Mouse (Mus musculus) NIH3T3 (cell line): Measurements from ENCODE around the gene Rho.

ENCODE experiments used
- DNase-seq: peaks from one replicate; pipeline ENCODE4 v3.0.0-alpha.2; 2012; ENCODE audit warnings: low read depth

The Rho gene

DNA sequence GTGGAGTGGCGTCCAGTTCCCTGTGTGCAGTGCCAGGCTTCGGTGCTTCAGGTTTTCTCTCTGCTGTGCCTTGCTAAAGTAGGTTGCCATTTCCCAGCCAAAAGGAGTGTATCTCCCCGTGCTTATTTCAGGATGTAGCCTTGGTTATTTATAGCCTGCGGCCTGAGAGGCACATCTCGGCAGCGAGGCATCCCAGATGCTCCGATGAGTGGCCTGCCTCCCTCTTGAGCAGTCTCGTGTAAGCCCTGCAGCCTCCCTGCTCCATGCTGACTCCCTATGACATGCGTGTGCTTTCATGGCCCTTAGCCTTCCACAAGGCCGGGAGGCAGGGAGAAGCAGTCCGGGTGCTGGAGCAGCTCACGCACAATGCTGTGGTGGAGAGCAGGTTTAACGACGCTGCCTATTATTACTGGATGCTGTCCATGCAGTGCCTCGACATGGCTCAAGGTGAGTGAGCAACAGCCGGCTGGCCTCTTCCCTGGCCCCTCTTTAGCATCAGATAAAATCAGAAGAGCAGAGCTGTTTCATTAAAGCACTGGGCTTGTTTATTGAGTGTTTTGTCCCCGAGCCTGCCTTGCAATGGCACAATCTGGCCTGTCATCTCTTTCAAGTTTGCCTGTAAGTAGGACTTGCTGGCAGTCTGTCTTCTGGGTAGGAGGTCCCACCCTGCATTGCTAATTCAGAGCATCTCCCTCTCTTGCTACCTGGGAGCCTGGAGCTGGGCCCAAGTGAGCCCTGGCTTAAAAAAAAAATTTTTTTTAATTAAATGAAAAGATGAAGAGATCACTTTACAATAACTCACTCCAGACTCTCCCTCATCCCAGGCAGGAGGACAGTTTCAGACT, 15.7 kb upstream of the Rho start:
- no peak for DNase-seq

DNA sequence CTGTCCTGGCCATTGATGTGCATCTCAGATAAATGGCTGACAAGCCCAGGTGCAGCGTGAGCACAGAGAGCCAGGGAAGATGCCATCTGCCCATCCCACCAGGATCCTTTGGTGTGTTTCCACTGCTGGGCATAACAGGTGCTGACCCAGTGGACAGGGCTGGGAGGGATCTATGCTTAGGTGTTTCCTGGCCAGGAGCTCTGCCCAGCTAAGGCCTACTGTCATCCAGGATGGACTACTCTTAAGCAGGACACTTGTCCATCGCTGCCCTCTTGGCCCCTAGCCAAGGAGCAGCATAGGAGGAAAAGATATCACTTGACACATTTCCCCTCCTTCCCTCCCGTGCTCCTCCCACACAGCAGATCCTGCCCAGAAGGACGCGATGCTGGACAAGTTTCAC, 14.9 kb upstream of the Rho start:
- DNase-seq = no peak

DNA sequence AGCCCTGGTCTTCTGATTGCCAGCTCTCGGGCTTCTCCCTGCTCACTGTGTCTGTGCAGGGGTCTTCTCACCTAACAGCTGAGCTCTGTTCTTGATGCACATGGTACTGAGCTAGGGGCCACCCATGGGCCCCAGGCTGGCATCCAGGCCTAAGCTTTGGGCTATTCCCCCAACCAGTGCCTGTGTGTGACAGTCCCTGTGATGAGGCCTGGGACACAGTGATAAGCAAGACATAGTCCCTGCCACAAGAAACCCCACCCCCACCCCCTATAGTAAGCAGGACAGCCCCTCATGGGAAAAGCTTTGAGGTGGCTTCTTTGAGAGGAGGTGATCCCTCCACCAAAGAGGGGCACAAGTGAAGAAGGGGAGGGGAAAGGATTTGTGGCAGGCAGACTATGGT, 12.9 kb upstream of the Rho start:
- DNase-seq = no peak

DNA sequence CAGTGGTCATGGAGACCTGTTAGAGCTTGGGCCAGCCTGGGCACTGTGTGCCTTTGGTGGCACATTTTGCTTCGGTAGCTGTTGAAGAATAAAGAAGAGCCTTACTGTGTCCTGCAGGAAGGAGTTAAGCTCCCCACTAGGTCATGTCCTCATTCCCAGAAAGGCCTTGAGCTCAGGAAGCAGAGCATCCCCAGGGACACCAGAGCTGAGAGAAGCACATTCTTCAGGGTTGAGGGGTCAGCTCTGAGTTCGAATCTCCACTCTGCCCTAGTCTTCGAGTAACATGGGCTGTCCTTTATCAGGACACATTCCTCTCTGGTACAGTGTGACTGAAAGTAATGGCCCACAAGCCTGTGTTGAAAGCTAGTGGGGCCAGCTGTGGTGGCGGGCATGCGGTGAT, 11.7 kb upstream of the Rho start:
- no peak for DNase-seq

DNA sequence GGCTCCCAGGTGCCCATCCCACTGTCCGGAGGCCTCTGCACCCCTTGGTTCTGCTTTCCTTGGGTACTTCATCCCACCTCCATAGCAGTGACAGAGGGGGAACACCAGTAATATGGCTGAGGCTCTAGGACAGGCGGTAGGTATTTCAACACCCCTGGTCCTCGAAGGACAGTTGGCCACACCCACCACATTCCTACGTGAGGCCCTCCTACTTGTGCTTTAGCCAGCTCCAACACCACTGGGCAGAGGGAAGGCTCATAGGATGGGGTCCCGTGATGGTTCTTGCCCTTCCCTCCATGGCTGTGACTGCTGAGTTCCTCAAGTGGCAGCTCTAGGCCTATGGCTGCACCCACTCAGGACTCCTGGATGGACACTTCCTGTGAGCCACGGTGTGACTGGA, 6.7 kb upstream of the Rho start:
- peak; percentile 40 for DNase-seq

DNA sequence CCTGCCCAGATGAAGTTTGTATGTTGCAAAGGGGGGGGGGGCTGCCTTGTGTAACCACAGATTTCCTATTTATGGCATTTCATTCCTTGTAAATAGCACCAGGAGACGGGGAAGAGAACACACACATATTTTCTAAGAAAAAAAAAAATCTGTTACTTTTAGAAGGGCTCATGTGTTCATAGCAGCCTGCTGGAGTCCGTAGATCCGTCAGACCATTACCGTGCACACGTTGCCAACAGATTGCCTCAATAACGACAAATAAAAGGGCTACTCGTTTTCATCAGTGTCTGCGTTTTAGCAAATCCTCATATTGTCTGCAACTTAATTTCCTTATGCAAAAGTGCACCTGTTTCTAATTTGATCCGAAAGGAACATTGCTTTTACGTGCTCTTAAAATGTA, 5.1 kb upstream of the Rho start:
- DNase-seq = no peak

DNA sequence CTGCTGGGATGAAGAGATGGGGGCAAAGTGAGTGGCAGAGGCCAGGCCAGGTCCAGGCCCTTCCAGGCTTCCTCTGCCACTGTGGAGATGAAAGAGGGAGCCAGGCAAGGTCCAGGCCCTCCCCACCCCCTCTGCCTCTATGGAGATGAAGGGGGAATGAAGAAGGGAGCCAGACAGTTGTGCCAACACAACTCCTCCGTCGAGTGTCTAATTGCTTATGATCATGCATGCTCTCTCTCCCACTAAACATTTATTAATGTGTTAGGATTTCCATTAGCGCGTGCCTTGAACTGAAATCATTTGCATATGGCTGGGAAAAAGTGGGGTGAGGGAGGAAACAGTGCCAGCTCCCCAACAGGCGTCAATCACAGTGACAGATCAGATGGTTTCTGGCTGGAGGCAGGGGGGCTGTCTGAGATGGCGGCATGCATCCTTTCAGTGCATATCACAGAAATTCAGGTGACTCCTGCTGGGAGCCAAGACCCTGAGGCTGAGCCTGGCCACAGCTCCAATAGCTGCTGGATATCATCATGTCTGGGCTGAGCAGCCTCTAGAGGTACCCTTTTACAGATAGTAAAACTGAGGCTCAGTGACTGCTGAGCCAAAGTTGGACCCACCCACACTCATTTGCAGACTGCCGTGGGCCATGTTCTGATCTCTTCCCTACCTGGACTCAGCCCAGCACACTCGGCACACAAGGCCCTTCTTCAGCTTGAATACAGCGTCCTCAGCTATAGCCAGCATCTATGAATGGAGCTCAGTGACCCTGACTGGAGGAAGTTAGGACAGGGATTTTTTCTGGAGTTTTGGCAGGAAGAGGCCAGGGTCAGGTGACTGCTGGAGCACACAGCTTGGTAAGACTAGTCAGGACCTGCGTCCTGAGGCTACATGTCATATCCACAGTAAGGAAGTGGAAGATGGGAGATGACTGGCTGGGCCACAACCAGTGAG, 4.0 kb upstream of the Rho start:
- DNase-seq = no peak

DNA sequence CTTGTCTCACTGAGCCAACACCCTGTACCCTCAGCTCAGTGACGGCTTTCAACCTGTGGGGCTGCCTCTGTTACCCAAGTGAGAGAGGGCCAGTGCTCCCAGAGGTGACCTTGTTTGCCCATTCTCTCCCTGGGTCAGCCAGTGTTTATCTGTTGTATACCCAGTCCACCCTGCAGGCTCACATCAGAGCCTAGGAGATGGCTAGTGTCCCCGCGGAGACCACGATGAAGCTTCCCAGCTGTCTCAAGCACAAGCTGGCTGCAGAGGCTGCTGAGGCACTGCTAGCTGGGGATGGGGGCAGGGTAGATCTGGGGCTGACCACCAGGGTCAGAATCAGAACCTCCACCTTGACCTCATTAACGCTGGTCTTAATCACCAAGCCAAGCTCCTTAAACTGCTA, 1.5 kb upstream of the Rho start:
- DNase-seq = no peak

DNA sequence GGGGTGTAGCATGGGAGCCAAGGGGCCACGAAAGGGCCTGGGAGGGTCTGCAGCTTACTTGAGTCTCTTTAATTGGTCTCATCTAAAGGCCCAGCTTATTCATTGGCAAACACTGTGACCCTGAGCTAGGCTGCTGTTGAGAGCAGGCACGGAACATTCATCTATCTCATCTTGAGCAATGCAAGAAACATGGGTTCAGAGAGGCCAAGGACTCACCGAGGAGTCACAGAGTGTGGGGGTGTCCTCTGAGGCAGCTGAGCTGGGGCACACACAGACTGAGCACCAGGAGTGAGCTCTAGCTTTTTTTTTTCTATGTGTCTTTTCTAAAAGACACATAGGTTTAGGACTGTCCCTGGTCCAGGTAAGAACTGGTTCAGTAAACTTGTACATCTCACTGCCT, 843 bp downstream of the Rho start:
- peak; percentile 25 for DNase-seq

DNA sequence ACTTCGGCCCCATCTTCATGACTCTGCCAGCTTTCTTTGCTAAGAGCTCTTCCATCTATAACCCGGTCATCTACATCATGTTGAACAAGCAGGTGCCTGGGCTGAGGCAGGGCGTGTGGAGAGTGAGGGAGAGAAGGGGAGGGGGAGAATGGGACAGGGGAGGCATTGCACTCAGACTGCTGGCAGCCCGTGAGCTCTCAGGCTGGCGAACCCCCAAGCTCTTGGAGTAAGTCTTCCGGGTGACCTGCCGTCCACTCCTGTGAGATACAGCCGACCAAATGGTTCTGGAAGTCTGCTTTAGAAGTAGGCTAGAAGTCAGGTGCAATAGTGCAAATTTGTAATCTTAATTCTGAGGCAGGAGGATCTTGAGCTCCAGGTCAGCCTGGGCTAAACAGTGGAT, 4.0 kb downstream of the Rho start:
- DNase-seq = no peak

DNA sequence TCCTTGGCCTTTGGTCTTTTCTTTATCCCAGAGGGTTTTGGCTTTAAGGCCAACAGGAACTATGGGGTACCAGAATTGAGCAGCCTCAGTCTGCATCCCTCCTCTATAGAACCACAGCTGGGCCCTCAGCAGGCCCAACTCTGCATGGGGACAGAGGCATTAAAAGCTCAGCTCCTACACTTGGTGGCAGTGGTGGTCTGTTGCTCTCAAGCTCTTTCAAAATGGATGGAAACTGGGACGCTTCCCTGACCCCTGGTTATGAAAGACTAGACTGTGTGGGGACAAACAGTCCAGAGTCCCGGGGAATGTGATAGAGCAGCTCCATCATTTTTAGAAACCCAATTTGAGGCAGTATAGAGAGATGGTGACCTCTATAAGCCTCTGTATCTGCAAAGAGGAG, 6.5 kb downstream of the Rho start:
- DNase-seq = no peak

DNA sequence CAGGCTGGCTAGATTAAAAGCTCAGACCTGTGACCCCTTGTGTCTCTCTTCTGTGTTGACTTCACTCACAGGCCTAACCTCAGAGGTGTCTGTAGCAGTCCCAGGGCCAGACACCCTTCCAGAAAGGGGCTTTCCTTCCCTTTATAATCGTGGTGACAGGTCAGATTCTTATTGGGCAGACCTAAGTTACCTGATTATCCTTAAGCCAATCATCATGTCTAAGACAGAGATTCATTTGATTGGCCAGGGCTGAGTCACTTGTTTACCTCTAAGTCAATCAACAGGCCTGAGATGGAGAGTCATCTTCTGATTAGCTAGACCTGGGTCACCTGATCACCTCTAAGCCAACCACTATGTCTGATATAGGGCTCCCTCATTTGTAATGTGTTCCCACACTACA, 7.2 kb downstream of the Rho start:
- no peak for DNase-seq

DNA sequence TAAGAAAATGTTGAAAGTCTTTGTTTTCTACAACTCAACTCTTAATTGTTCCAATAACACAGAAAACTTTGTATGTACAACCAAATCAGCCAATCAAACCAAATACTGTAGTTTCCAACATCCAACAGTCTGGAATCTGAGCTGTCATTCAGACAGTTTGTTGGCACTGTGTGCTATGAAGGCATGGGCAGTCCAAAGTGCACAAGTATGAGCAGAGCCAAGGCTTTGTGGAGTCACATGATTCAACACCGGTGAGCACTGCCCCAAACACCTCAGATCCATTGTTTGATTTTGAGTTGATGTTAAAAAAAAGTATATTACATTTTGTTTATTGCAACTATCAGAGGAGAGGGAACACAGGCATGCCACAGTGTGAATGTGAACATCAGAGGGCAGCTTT, 9.1 kb downstream of the Rho start:
- peak; percentile 34 for DNase-seq

DNA sequence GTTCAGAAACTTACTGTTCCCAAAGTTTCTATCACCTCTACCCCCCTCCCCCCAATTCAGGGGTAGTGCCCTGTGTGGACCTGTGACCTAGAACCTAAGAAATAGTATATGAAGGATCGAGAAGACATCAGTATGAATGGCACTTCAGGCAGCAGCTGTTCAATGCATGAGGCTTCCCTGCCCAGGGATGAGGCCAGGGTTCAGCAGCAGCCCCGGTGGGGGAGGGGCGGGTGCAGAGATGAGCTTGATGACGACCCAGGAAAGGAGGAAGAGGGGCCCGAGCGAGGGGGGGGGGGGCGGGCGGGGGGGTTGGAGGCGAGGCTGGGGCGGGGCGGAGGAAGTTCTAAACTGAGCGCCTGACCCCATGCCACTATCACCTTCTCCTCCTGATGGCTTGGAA, 9.6 kb downstream of the Rho start:
- DNase-seq = no peak

DNA sequence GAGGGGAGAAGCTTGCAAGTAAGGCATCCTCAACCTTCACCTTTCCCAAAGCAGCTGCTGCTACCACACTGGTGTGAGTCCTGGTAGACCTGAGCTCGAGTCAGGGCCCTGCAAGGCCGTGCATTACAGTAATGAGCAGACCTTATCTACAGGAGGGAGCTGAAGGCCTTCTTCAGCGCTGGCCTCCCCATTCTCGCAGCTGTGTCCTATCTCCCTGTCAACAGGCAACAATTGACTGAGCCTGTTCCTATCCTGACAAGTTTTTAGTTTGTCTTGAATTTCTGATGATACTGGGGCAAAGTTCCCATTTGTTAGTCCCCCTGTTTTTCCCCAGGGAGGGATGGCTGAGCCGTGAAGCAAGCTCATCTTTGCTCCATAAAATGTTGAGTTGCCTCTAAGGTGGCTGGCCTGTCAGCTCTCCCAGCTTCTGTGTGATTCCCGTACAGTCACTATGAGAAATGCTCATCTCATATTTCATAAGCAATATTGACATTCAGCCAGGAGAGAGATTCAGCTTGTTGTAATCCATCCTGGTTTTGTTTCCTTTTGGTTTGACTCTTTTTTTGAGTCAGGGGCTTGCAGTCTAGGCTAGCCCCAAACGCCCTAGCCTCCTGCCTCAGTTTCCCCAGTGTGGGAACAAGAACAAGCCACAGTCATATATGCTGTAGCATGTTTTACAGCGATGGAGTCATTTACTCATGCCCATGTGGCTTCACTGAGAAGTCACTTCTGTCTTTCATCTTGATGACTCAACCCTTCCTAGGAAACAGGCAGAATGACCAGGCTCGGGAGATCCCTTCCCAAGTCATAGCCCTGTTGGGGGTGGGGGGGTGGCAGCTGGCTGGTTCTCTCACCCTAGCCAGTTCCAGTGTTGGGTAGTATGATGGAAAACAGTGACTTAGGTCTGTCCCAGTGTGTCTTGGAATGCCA, 12.2 kb downstream of the Rho start:
- peak; percentile 77 for DNase-seq

DNA sequence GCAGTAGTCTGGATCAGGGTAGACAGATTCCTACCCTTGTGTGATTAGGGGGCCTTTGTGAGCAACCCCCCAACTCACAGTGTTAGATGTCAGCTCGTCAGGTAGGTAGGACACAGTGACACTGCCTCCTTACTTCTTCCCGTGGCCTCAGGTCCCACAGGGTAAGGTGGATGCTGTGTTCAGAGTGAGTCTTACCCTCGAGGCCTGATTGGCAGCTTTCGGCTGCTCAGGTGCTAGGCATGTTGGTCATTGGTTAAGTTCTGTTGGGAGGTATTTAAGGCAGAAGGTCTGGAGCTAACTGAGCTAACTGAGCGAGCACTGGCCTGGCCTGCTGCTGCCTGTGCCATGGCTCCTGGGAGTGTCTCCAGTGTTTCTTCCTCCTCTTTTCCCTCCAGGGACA, 13.1 kb downstream of the Rho start, which contains the start of gene H1foo:
Gene H1foo (plus strand): TSS at position 301 of the 400 bp plus-strand sequence.
- DNase-seq = no peak

DNA sequence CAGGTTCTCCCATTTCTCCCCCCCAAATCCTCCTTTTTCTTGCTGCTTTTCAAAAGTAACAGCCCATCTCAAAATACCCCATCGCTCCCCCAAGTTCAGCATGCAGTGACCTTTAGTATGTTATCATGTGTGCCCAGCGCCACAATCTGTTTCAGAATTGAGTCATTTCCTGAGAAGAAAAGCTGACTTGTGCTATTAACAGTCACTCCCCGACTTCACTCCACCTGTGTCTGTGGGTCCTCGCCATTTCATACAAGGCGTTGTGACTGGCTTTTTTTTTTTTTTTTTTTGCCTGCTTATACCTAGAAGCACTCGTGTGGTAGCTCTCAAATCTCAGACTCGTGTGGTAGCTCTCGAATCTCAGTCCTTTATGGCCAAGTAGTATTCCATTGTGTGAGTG, 14.1 kb downstream of the Rho start:
- no peak for DNase-seq

DNA sequence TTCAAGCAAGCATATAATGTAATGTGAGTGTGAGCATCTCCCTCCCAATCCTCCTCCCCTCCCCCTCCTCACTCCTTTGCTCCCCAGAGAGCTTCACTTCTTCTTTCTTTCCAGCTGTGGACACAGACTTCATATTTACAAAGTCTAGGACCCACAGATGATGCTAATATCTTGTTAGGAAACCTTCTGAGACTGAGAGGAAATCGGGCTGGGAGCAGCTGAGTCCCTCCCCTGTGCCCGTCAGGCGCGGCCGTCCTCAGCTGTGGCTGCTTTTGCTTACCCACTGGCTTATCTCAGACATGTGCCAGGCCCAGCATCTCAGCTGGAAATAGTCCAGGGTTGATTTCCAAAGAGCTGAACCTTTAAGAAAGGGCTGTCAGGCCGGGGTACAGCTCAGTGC, 14.8 kb downstream of the Rho start:
- DNase-seq = peak; percentile 50

DNA sequence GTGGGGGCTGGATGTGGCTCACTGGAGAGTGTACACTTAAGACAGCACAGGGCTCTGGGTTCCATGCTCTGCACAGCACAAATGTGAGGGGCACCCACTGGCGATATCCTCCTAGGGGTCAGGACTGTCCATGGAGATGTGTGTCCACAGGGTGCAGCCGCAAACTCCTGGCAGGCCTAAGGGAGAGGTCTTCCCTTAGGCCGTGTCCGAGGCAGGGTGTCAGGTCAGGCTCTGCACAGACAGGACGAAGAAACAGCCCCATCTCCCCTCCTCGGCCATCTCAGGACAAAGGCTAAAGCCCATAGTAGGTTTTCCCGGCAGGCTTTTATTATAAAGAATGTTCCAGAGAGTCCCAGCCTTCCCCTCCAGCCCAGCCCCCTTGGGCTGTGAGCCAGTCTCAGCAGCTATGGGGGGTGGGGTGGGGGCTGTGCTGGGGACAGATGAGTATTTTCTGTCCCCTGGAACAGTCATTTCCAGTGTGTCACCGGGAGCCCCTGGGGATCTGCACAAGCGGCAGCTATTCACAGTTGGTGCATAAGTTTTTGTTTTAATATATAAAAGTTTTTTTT, 23.0 kb downstream of the Rho start:
- DNase-seq = no peak

DNA sequence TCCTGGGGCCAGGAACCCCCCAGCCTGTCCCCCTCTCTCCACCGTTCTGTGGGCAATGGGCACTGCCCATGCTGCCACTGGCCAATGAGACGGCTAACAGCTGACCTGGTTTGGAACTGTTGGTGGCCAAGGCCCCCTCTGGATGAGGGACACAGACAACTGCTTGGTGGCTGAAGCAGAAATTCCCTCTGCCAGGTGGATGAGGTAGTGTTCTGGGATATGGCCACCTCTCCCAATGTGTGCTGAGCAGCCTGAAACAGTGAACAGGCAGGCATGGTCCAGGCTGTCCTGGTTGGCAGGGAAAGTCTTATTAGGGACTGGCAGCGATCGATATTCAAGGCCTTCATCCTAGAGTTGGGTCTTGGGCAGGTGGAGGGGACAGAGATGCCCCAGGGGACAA, 23.6 kb downstream of the Rho start:
- DNase-seq = no peak

DNA sequence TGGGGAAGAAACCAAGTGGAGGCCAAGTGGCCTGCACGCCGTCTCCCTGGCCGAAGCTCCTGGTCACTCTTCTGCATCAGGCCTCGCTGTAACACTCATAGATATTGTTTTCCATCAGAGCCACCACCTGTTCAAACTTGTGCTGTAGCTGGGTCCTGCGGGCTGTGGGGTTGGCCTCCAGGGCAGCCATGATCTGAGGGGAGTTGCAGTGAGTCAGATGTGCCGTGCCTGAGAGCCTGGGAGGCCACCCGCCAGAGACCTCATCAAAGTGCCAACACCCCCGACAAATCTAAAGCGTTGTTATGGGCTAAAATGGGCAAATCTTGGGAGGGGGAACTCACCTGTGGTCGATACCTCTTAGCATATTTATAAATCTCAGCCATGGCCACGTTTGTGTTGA, 24.1 kb downstream of the Rho start:
- DNase-seq = no peak

DNA sequence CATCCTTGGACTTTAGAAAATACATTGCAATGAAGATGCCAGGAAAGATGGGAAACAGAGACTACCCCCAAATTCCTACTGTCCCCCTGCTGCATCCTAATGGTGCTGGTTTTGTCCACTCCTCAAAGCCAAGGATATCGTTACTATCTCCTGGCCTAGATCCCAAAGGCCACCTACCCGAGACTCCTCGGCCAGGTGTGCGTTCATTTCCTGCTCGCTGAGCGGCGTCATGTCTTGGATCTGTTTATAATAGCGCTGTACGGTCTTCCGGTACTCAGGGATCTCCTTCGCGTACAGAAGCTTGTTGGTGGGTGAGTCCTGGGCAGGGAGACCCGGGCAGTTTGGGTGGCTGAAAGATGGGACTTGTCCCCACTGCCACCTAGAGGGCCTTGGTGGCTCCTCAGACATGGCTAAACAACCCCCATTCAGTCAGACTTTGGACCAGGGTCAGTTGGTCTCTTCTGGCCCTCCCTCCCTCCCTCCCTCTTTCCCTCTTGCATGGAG, 24.9 kb downstream of the Rho start:
- no peak for DNase-seq
